Mouse (Mus musculus): ENCODE measurements at regions not wholly inside any gene's neighbourhood (a gene's known extent, or its start where the extent isn't known, plus 50 kb on each side); places are given as distances from the start of the nearest gene placed in this dataset.

DNA sequence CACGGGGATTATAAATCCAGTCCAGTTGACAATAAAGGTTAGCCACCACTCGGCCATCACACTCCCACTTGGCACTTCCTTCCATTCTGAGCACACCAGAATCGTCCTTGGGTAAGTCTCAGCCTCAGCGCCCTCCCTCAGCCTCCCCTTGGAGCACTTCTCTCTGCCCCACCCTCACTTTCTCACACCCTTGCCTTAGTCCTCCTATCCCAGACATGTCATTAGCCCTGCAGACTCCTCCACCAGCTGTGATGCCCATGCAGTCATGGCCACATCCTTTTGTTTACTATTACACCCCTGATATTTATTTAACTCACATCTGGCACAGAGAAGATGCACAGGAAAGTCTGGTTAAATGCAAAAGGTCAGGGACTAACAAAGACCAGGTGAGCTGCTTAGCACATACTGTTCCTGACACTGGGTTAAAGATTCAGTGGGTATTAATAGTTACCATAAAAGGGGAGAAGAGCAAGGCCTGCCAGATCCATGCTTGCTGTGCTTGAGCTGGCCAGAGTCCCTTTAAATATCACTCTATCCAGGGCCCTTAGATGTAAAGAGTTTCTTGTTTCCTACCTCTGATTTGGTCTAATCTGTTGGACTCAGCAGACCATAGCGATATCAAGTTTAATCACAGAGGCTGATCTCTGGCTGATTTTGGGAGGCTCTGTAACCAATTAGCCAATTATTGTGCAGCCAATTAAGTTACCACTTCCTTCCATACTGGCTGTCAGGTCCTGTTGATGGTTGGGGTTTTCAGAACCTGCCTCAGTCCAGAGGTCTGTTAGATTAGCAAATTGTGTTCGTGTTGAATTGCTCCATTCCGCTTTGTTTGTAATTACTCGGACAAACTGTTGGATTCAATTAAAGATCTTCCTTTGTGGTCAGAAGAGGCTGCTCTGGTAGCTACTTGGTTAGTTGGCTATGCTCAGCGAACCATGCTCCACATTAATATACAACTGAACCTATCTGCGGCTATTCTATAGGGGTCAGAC, 518.0 kb upstream of the Tmem132c start:
- in situ Hi-C loops (cut with MboI, MseI), result no loop called here

DNA sequence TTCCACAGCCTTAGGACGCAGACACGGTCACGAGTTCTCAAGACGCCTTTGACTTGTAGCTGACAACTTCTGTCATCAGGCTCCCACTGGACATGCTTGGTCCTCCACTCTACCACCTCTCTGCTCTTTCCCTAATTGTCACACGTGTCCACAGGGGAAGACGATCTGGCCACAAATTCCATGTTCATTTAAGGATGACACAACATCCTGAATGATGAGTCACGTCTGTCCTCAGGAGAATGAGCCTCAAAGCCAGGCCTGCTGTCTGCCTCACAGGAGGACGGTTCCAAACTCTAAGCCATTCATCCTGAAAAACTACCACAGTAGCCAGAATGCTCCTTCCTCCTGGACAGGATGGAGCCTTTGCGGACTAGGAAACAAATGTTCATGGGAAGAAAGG, 517.3 kb upstream of the Tmem132c start:
- in situ Hi-C loops (cut with MboI, MseI), result no loop called here

DNA sequence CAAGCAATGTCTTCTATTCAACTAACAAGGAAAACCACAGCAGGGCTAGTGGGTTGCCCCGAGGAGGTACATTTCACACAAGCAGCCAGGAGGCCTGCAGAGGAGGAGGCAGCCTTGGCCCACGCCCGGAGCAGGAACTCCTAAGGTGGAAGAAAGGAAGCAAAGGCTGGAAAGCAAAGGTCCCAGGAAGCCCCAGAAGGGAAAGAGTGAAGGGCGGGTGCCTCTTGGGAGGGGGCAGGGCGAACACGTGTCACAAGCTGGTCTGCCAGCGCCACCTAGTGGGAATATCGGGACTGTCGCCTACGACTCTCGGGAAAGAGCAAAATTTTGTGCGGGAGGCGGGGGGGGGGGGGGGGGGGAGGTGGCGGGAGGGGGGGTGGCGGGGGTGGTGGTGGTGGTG, 508.1 kb upstream of the Tmem132c start:
- in situ Hi-C loops (cut with MboI, MseI), result no loop called here

DNA sequence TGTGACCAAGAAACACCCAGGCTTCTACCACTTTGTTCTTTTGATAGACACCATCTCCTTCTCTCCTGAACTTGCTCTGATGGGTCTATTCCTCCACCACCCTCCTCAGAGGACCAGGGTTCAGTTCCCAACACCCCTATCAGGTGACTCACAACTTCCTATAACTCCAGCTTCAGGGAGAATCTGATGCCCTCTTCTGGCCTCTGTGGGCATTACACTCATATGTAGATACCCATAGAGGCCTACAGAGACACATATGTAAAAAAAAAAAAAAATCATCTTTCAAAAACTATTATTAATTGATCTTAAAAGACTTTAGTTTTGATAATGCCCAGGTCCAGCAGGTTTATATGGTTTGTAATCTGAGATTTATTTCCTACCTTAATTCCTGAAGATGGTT, 505.9 kb upstream of the Tmem132c start:
- in situ Hi-C loops (cut with MboI, MseI), result no loop called here

DNA sequence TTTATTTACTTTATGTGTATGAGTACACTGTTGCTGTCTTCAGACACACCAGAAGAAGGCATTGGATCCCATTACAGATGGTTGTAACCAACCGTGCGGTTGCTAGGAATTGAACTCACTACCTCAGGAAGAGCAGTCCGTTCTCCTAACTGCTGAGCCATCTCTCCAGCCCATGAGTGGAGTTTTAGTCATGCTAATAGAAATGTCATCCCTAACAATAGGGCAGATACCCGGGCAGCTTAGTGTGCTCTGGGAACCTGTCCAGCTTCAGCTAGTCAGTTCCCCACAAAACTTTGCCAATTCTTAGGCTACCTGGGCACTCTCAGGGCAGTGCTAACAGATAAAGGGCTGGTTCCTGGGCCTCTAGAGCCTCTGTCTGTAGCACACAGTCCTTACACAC, 503.9 kb upstream of the Tmem132c start:
- in situ Hi-C loops (cut with MboI, MseI), result no loop called here

DNA sequence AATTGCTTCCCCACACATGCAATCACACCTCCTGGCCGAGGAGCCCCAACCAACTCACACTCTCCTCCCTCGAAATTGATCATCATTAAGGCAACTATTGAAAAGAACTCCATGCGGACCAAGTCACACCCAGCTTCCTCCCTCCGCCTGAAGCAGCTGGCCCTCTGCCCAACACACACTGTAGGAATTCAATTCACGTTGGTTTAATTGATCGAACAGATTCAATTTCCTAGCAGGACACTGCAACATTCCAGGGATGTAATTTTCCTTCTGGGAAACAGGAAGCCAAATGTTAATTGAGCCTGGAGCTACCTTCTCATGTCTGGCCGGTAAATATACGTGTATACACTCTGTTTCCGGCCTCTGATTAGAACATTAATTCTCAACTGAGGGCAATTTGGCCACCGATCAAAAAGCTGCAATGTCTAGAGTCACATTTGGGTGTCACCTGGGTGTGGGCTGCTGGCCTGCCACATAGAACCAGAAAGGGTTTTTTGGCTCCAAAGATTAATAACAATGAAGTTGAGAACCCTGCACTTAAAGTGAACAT, 500.7 kb upstream of the Tmem132c start:
- in situ Hi-C loops (cut with MboI, MseI), result no loop called here

DNA sequence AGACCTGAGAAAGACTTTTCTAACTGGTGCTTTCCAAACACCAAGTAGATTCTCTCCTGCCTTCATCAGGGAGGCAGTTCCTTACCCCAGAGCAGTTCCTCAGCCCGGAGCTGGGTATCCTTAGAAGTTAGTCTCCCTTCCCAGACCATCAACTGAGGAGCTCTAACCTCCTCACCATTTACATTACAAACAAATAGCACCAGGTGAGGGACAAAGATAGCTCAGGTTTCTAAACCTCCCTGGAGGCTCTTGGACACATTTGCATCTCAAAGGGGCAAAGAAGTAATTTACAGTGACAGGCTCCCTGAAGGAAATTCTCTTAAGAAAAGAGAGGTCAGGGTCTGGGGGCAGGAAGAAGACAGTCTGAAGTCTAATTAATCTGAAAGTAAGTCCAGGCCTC, 486.5 kb upstream of the Tmem132c start:
- in situ Hi-C loops (cut with MboI, MseI), result no loop called here

DNA sequence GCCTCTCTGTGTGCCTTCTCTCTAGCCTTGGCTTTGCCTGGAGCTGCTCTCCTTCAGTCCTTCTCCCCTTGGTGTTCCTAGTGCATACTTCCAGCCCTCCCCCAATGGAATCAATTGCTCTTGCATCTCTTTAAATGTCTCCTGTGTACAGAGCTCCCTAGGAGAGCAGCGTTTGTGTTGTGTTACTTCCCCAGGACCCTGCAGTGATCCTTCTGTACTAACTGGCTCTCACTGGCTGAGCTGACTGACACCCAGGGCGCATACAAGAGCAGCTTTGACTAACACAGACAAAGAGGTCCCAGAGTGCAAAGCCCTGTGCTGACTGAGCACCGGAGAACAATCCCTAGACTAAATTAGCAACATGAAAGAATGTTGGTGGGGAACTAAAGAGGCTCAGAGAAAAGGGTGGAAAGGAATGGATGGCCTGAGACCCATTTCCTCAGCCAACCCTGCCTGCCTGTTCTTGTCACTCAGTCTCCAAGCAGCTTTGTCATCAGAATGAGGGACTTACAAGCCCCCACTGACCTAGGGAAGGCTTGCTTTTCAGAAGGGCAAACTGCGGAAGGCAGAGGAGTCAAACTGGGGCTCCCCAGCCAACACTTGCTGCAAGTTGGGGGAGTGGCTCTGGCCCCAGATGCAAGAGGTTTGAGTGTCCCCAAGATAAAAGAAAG, 476.4 kb upstream of the Tmem132c start:
- in situ Hi-C loops (cut with MboI, MseI), result no loop called here

DNA sequence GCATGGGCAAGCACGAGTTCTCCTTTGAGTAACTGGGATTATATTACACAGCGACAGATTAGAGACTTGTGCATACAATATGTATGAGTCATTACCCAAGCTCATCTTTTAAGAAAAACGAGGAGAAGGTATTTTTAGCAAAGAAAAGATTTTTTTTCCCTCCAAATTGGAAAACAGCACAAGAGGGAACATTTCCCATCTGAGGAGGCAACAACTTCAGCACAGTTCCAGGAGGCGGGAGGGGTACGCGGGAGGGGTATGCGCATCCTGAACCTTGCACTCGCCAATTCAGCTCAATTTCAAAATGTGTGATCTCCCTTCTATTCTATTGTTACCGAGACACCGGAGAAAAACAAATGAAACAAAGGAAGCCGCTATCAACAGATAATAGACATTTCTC, 472.6 kb upstream of the Tmem132c start:
- in situ Hi-C loops (cut with MboI, MseI), result no loop called here

DNA sequence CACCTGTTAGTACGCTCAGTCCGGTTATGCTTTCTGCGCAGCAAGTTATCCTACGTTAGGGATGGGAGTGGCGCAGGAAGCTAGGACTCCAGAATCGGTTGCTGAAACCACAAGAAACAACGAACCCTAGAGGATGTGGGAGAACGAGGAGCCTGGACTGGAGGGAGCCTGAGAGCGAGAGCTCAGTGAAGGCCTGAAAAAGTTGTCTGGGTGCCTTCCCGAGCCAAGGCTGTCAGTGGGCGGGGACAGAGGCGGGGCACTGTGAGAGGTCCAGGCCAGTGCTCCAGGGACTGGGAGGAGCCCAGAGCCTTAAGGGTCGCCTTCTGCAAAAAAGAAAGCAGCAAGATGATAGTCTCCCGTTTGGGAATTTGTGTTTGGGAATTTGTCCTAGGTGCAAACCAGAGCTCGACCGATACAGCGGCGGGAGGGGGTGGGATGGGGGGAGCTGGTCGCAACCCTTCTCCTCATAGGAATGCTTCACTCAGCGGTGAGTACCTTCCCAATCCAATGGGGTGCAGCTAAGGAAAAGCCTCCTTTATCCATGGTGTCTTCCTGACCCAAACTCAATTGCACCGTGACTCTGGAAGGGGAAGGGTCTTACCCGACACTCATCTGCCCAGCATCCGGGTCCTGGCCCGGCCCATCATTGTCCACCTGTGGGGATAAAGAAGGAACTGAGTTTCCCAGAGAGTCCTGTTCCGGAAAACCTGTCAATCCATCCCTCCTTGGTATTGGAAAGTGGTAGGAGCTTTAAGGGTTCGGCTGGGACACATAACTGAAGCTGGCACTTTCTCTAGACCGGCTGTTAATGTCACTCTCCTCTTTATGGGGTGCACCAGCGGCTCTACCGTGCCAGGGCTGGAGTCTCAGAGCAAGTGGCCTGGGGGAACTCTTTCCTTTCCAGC, 453.6 kb upstream of the Tmem132c start:
- in situ Hi-C loops (cut with MboI, MseI), result no loop called here

DNA sequence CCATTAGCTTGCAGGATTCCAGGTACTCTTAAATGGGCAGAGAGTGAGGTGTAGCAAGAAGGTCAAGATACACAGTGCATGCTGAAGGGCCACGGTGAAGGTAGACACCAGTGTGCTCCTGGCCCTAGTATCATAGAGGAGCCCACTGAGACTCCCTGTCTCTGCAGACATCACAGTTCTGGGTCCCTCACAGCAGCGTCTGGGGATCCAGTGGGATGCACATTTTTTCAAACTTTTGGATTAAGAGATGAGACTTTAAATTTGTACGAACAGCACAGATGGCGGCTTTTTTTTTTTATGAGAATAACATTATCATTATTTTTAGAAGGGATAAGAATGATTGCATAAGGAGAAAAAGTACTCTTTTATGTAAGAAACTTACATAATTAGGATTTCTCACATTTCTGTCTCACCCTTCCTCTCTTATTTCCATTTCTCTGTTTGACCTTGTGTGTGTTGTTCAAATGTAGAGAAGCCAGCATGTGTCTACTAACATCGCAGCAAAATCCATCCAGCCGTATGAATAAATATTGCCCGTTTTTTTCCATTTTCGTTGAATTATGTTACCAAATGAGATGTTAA, 441.8 kb upstream of the Tmem132c start:
- in situ Hi-C loops (cut with MboI, MseI), result no loop called here

DNA sequence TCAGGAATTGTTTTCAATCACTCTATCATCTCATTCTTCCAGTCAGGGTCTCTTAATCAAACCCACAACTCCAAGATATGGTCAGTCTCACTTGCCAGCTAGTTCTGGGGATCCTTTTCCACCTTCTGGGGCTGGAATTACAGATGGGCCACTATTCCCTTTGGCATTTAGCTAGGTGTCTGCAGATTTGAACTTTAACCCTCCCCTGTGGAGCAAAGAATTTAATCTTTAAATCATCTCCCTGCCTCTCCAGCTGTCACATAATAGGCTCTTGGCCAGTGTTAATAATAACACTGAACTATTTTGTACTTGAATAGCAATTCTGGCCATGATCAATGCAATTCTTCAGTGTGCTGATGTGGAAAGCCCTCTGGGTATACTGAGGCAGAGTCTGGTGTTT, 435.0 kb upstream of the Tmem132c start:
- in situ Hi-C loops (cut with MboI, MseI), result no loop called here

DNA sequence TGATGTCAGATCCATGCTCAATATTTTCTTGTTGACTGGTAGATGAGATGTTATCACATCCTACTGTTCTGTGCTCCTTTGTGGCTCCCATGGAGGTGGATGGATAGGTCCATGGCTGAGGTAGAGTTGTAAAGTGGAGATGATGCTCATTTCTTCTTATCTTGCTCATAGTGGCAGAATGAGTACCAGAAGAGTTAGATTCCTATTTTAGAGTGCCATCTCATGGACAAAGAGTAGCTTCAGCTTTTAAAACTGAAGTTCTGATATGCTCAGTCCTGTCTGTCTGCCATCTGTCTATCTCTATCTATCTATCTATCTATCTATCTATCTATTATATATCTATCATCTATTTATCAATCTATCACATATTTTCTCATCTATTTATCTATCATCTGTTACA, 425.5 kb upstream of the Tmem132c start:
- in situ Hi-C loops (cut with MboI, MseI), result no loop called here

DNA sequence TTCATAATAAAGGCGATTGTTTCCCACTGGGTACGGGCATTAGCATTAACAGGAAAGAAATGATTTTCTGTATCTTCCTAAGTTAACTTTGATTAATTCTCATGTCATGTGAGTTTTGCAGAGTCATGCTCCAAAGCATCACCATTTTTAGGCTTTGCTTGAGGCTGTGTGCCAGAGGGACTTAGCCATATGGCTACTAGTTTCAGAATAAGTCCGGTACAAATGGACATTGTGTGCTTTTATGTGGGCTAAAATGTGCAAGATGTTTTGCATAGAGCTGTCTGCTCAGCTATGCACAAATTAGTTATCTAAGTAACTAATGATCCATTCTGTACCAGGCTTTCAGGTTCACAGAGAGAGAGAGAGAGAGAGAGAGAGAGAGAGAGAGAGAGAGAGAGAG, 406.2 kb upstream of the Tmem132c start:
- in situ Hi-C loops (cut with MboI, MseI), result no loop called here

DNA sequence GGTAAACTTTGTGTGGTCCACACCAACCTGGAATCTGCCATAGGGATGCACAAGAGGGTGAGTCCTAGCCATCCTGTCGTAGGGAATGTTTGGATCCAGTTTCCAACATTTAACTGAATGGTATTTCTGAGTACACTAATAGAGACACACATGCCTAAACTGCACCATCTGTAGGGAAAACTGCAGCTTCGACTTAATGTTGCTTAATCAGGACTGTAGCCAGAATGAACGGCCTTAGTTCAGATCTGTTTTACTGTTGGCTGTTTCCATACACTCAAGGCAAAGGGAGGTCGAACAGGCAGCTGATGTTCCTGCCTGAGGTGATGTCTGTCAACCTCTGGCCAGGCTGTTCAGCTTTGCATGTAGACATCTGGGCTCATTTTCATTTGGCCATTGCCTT, 399.0 kb upstream of the Tmem132c start:
- in situ Hi-C loops (cut with MboI, MseI), result no loop called here

DNA sequence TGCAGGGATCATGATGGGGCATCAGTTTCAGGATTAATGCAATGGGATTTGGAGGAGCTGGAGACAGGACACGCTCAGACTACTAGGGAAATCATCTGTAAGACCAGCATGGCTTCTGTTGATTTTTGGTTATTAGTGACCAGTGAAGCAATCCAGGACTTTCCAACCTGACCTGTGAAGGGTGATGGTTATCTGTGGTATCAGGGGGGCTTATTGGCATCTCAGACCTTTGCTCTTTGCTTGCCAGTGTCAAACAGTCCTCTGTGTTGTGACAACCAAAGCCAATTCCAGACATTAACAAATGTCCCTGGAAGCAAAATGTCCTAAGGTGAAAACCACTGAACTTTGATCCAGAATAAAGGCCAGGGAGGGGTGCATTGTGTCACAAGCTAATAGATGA, 379.5 kb upstream of the Tmem132c start:
- in situ Hi-C loops (cut with MboI, MseI), result no loop called here

DNA sequence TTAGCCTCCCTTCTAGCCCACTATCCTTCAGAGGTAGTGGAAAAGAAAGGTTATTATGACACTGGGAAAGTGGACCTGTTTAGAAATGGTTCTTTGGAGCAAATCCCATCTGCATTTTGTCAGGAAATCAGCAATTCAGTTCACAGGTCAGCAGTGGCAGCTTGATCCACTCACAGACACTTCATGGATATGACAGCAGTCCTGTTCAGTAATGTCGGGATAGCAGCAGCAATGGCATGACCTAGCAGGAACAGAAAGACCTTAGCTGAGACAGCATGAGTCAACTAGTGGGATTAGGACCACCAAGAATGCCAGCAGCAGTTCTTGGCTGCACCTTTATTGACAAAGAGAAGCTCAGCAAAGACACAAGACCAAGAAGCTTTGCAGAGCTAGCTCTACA, 365.8 kb upstream of the Tmem132c start:
- in situ Hi-C loops (cut with MboI, MseI), result no loop called here

DNA sequence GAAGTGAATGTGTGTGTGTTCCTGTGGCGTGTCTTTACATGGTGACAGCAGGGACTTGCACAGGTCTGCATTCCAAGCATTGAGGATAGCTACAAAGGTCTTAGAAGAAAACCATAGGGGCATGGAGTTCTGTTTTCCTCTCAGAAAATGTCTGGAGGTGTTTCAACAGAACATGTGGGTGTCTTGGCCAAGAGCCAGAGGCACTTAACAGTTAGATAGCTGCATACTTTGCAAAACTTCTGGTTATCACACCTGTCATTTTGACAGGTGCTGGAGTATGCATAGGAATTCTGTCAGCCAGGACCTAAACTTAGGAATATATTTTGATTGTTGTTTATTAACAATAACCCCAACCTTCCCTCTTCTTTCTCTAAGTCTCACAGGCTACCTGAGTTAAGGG, 350.9 kb upstream of the Tmem132c start:
- in situ Hi-C loops (cut with MboI, MseI), result no loop called here

DNA sequence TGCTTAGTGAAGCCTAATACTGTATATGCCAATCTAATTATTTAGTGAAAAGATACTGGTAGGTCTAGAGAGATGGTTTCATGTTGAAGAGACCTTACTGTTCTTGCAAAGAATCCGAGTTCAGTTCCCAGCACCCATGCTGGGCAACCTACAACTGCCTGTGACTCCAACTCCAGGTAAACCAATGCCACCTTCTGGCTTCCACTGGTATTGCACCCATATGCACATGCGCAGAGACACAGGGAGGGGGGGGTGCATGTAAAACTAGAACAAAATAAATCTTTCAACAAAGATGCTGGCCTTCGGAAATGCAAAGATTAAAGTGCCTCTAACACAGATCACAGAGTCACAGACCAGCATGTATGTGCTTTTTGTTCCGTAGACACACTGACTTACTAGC, 348.5 kb upstream of the Tmem132c start:
- in situ Hi-C loops (cut with MboI, MseI), result no loop called here

DNA sequence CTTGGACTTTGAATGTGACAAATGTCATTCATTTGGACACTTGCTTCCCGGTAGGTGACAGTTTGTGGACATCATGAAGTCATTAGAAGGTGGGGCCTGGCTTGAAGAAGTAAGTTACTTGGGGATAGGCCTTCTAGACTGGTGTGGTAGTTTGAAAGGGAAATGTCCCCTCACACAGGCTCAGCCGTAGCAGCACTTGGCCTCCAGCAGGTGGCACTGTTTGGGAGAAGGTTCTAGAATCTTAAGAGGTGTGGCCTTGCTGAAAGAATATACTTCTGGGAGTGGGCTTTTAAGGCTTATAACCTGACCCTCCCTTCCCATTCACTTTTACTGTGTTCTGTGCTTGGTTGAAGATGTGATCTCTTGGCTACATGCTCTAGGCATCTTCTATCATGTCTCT, 331.5 kb upstream of the Tmem132c start:
- in situ Hi-C loops (cut with MboI, MseI), result no loop called here

DNA sequence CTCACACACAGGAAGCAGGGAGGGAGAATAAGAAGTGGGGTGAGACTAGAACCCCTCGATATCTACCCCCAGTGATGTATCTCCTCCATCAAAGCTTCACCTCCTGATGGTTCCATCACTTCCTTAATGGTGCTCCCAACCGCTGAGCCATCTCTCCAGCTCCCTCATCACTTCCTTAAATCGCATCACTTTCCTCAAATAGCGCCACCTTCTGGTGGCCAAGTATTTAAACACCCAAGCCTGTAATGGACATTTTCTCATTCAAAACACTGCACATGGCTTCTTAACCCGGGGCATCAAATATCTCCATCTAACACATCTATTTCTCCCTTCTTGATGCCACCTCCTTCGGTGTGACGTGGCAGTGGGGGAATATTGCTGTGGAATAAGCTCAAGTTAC, 324.3 kb upstream of the Tmem132c start:
- in situ Hi-C loops (cut with MboI, MseI), result no loop called here

All from regulatory T cell (primary cell).